Mouse (Mus musculus): ENCODE data around the gene Hk1. TPM values are rescaled to one million over a fixed set of nuclear protein-coding genes. Genes with fewer than 3 reads are reported as not detected.

Hk1 gene
- polyA plus RNA-seq, 1 experiment = 60.9 TPM

DNA sequence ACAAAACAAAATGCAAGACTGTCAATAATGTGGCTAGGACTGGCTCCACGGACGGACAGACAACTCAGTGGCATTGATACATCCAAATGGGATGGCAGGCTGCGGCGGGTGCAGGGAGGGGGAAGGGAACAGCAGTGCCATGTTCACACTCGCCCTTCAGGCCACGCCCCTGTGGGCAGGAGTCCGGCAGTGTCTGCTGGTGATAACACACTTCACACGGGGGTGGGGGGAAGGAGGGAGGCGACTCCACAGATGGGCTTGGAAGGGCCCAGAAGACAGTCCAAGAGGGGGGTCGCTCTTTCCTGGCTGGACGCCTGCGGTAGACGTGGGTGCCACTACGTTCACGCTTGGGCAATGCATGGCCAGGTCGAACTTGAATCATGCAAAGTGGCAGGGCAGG is 110.4 kb downstream of the Hk1 start:
- Histone ChIP-seq H3K4me3 (ENCODE audit: insufficient read depth, low read depth, low read length) (no peak overlapping the region), H3K36me3 (ENCODE audit: control insufficient read depth, insufficient read depth, low read length) (no peaks in the 10 kb centered on the region; the same call in 1 of the 2 replicates)

DNA sequence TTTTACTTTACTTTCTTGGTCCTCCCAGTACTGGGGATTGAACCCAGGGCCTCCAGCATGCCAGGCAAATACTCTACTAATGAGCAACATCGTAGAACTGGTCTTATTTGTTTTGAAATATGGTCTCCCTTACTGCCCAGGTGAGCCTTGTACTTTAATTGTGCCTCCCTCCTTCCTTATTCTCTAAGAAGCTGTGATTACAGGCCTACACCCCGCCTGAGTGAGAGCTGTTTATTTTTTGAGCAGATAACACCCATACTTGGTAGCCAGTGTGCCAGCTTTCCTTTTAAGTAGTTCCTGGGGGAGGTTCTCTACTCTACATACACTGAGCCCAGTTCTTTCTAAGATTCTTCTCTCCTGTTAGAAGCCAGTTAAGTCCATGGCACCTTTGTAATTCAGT is 115.4 kb downstream of the Hk1 start:
- DNase-seq = no peak
- TF ChIP-seq CTCF (conservative IDR thresholded peaks at IDR 0.05; ENCODE audit: insufficient read depth, insufficient read length, low read depth, low read length) = no peak
- no peak for TF ChIP-seq POLR2A (IDR thresholded peaks at IDR 0.05; ENCODE audit: low read depth, low read length)
- Histone ChIP-seq H3K27me3 (replicated peaks; ENCODE audit: control insufficient read depth, insufficient read depth, low read length) (no peaks in the 10 kb centered on the region), H3K4me3 (ENCODE audit: insufficient read depth, low read depth, low read length) (no peak overlapping the region), H3K4me1 (ENCODE audit: control insufficient read depth, insufficient read depth, low read length) (no peaks in the 10 kb centered on the region), H3K36me3 (ENCODE audit: control insufficient read depth, insufficient read depth, low read length) (no peaks in the 10 kb centered on the region), H3K27ac (ENCODE audit: insufficient read depth, low read depth, low read length) (no peak overlapping the region)
- 74% methylated on average over 2 of the region's 2 CpGs for WGBS

More for the DNA sequence above, 110.4 kb downstream of the Hk1 start:
- 78% methylated on average over 16 of the region's 16 CpGs for WGBS
- Histone ChIP-seq H3K27ac (ENCODE audit: insufficient read depth, low read depth, low read length) (no peak overlapping the region), H3K27me3 (replicated peaks; ENCODE audit: control insufficient read depth, insufficient read depth, low read length) (no peaks in the 10 kb centered on the region), H3K4me1 (ENCODE audit: control insufficient read depth, insufficient read depth, low read length) (no peaks in the 10 kb centered on the region)
- TF ChIP-seq CTCF (conservative IDR thresholded peaks at IDR 0.05; ENCODE audit: insufficient read depth, insufficient read length, low read depth, low read length) = no peak
- TF ChIP-seq POLR2A (IDR thresholded peaks at IDR 0.05; ENCODE audit: low read depth, low read length) = no peak
- no peak for DNase-seq

DNA sequence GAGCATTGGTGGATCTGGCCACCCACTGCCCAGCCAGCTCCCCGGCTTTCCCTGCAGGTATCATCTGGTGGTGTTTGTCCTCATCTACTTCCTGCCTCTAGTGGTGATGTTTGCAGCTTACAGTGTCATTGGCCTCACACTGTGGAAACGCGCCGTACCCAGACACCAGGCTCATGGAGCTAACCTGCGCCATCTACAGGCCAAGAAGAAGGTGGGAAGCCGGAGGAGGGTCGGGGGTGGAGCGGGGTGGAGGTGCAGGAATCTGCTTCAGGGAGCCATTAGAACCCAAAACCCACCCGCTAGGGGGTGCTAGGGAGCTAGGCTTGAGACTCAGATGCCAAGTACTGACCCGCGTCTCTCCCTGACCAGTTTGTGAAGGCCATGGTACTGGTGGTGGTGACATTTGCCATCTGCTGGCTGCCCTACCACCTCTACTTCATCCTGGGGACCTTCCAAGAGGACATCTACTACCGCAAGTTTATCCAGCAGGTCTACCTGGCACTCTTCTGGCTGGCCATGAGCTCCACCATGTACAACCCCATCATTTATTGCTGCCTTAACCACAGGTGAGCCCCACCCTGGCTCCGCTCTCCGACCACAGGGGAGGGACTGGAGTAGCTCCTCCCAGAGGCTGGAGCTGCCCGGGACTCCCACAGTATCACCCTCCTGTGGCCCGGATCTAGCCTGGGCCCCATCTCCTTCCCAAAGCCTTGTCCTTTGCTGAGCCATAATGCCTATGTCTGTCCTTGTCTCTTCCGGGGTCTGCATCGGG is 118.4 kb downstream of the Hk1 start:
- no peak overlapping the region for H3K4me3 ChIP-seq (ENCODE audit: insufficient read depth, low read depth, low read length)
- no peaks in the 10 kb centered on the region for H3K36me3 ChIP-seq (ENCODE audit: control insufficient read depth, insufficient read depth, low read length)
- 19% methylated on average over 18 of the region's 18 CpGs for WGBS
- TF ChIP-seq CTCF (conservative IDR thresholded peaks at IDR 0.05; ENCODE audit: insufficient read depth, insufficient read length, low read depth, low read length) = peak; percentile 64
- no peak for TF ChIP-seq POLR2A (IDR thresholded peaks at IDR 0.05; ENCODE audit: low read depth, low read length)
- H3K27me3 ChIP-seq (replicated peaks; ENCODE audit: control insufficient read depth, insufficient read depth, low read length) = no peaks in the 10 kb centered on the region
- DNase-seq = peak; percentile 61
- H3K27ac ChIP-seq (ENCODE audit: insufficient read depth, low read depth, low read length) = no peak overlapping the region
- no peaks in the 10 kb centered on the region for H3K4me1 ChIP-seq (ENCODE audit: control insufficient read depth, insufficient read depth, low read length)

DNA sequence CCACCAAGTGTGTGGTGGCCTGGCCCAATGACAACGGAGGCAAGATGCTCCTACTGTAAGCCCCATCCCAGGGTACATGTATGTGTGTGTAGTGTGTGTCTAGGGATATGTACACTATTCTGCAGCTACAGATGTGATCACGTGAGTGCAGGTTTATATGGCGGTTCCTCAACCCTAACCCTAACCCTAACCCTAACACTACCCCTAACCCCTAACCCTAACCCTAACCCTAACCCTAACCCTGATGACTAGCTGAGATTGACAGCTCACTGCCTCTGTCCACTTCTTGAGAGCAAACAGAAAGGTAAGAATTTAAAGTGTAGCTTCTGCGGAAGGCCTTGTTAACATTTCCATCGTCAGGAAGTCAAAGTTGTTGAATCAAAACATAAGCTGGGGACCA is 121.4 kb downstream of the Hk1 start:
- Histone ChIP-seq H3K4me3 (ENCODE audit: insufficient read depth, low read depth, low read length) (no peak overlapping the region), H3K36me3 (ENCODE audit: control insufficient read depth, insufficient read depth, low read length) (no peaks in the 10 kb centered on the region), H3K27ac (ENCODE audit: insufficient read depth, low read depth, low read length) (no peak overlapping the region), H3K27me3 (replicated peaks; ENCODE audit: control insufficient read depth, insufficient read depth, low read length) (no peaks in the 10 kb centered on the region), H3K4me1 (ENCODE audit: control insufficient read depth, insufficient read depth, low read length) (no peaks in the 10 kb centered on the region)
- DNase-seq = no peak
- WGBS = 90% methylated on average over 5 of the region's 5 CpGs
- TF ChIP-seq CTCF (conservative IDR thresholded peaks at IDR 0.05; ENCODE audit: insufficient read depth, insufficient read length, low read depth, low read length) = no peak

DNA sequence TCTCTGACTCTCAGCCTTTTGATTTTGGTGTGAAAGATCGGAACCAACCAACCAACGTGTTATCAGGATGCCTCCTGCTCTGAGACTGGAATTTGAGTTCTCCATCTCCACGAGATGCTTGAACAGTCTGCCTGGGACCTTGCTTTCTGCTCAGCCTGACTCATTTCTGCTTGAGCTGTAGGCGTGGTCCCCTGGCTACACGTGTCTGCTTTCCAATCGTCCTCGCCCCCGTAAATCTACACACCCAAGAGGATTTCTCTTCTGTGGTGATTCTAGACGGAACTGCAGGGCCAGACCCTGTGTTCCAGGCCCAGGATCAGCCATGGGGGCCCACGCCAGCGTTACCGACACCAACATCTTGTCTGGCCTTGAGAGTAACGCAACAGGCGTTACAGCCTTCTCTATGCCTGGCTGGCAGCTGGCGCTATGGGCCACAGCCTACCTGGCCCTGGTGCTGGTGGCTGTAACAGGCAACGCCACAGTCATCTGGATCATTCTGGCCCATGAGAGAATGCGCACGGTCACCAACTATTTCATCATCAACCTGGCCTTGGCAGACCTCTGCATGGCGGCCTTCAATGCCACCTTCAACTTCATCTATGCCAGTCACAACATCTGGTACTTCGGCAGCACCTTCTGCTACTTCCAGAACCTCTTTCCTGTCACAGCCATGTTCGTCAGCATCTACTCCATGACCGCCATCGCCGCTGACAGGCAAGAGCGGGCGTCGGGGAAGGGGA is 127.0 kb downstream of the Hk1 start:
- 83% methylated on average over 27 of the region's 27 CpGs for WGBS
- Histone ChIP-seq H3K27me3 (replicated peaks; ENCODE audit: control insufficient read depth, insufficient read depth, low read length) (no peaks in the 10 kb centered on the region), H3K36me3 (ENCODE audit: control insufficient read depth, insufficient read depth, low read length) (no peaks in the 10 kb centered on the region), H3K4me3 (ENCODE audit: insufficient read depth, low read depth, low read length) (no peak overlapping the region), H3K27ac (ENCODE audit: insufficient read depth, low read depth, low read length) (no peak overlapping the region), H3K4me1 (ENCODE audit: control insufficient read depth, insufficient read depth, low read length) (no peaks in the 10 kb centered on the region)
- TF ChIP-seq POLR2A (IDR thresholded peaks at IDR 0.05; ENCODE audit: low read depth, low read length) (no peak), CTCF (conservative IDR thresholded peaks at IDR 0.05; ENCODE audit: insufficient read depth, insufficient read length, low read depth, low read length) (no peak)
- DNase-seq = no peak

DNA sequence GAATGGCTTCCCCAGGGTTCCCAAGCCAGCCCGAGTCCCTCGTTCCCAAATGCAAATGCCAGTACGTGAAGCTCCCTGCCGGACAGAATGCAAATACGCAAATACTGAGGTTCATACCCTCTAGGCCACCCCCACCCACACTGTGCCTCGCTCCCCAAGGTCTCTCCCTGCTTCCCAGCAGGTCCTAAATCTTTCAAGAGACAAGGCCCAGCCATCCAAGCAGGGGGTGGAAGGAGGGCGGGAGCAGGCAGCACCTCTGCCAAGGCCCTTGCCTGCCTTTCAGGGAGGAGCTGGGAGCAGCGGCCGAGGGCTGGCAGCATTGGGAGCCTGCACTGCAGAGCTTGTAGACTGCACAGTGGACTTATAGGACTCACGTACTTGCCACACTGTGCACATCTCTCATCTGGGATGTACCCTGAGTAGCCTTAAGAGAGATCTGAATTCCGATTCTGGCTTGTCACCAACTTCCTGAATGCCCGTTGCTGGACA is 127.7 kb downstream of the Hk1 start, which contains the start of gene Tacr2:
Gene Tacr2, plus strand, starts transcription at position 439 of the 489 bp plus-strand sequence.
- H3K4me3 ChIP-seq (ENCODE audit: insufficient read depth, low read depth, low read length) = no peak within 1 kb of the TSS
- no peaks in the 10 kb centered on the region for H3K36me3 ChIP-seq (ENCODE audit: control insufficient read depth, insufficient read depth, low read length)
- DNase-seq = no peak
- TF ChIP-seq POLR2A (IDR thresholded peaks at IDR 0.05; ENCODE audit: low read depth, low read length) = no peak
- no peak for TF ChIP-seq CTCF (conservative IDR thresholded peaks at IDR 0.05; ENCODE audit: insufficient read depth, insufficient read length, low read depth, low read length)
- WGBS = 69% methylated on average over 12 of the region's 12 CpGs
- H3K27ac ChIP-seq (ENCODE audit: insufficient read depth, low read depth, low read length) = no peak within 1 kb of the TSS
- H3K4me1 ChIP-seq (ENCODE audit: control insufficient read depth, insufficient read depth, low read length) = no peaks in the 10 kb centered on the region
- no peaks in the 10 kb centered on the region for H3K27me3 ChIP-seq (replicated peaks; ENCODE audit: control insufficient read depth, insufficient read depth, low read length)

DNA sequence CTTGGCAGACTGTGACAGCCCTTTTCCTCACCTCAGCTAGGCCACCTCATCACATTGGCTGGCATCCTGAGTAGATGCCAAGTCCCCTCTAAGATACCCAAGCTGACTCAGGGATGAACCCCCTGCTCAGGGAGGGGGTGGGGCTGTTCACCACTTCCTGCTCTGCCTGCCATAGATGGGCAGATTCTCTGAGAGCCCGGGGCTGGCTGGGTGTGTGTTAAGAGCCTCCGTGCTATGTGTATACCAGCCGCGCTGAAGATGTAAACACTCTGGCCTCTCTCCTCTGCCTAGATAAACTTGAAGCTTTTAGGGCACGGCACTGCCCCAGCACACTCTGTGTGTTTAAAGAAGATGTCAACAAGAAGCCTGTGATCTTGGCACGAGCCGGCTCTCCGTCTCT is 131.9 kb downstream of the Hk1 start:
- H3K4me3 ChIP-seq (ENCODE audit: insufficient read depth, low read depth, low read length) = no peak overlapping the region
- no peaks in the 10 kb centered on the region for H3K36me3 ChIP-seq (ENCODE audit: control insufficient read depth, insufficient read depth, low read length)
- H3K4me1 ChIP-seq (ENCODE audit: control insufficient read depth, insufficient read depth, low read length) = no peaks in the 10 kb centered on the region
- no peak overlapping the region for H3K27ac ChIP-seq (ENCODE audit: insufficient read depth, low read depth, low read length)
- TF ChIP-seq POLR2A (IDR thresholded peaks at IDR 0.05; ENCODE audit: low read depth, low read length) (no peak), CTCF (conservative IDR thresholded peaks at IDR 0.05; ENCODE audit: insufficient read depth, insufficient read length, low read depth, low read length) (no peak)
- DNase-seq = no peak
- H3K27me3 ChIP-seq (replicated peaks; ENCODE audit: control insufficient read depth, insufficient read depth, low read length) = no peaks in the 10 kb centered on the region
- WGBS = 34% methylated on average over 8 of the region's 8 CpGs

All from kidney, adult 2 months (tissue).